Mouse (Mus musculus): Measurements from ENCODE around the gene Dppa5a. TPM values are rescaled to one million over a fixed set of nuclear protein-coding genes. Genes with fewer than 3 reads are reported as not detected.
"Not testable (repeated sequence)": the region's sequence is repeated elsewhere in the genome, so short reads cannot be mapped to it uniquely, and the experiment has no call there.

Dppa5a gene
- polyA plus RNA-seq, 1 experiment from 2014 or later: not detected

- not testable (repeated sequence) for H3K4me3 ChIP-seq (replicated peaks); H3K27me3 ChIP-seq; H3K27ac ChIP-seq (replicated peaks); H3K4me2 ChIP-seq; H3K36me3 ChIP-seq (replicated peaks); H3K4me1 ChIP-seq (replicated peaks); H3K9ac ChIP-seq; ATAC-seq (ENCODE audit: insufficient read depth); H3K9me3 ChIP-seq (replicated peaks)
- WGBS (ENCODE audit: insufficient replicate concordance): 52% methylated on average over 3 of the region's 3 CpGs
Observed at GRCm38 (mm10) chr9:78349141-78349540, 18.8 kb downstream of the Dppa5a start.

GRCm38 (mm10) chr9:78348206-78349004 lies 19.6 kb downstream of the Dppa5a start:
- 43% methylated on average over 6 of the region's 6 CpGs for WGBS (ENCODE audit: insufficient replicate concordance)
- H3K4me1 ChIP-seq (replicated peaks); H3K4me2 ChIP-seq; H3K36me3 ChIP-seq (replicated peaks); H3K9ac ChIP-seq; H3K27ac ChIP-seq (replicated peaks); H3K4me3 ChIP-seq (replicated peaks); H3K9me3 ChIP-seq (replicated peaks); H3K27me3 ChIP-seq; ATAC-seq (ENCODE audit: insufficient read depth): not testable (repeated sequence)

DNA sequence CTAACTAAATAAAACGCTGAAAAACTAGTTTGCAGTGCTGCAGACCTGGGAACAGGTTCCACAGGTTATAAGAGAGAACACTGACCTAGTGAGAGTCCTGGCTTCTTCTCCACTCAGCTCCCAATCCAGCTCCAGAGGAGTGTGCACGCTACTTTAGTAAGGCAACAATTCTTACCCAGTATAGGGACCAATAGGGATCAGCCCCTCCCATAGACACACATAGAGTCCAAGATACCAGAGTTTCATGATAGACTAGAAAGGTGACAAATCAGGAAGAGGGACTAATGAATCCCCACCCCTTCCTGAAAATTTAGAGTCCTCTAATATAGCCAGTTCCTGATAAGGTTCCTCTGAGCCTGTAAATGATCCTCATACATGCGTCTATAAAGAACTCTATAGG lies 21.0 kb downstream of the Dppa5a start:
- no peak overlapping the region for H3K4me3 ChIP-seq (replicated peaks)
- no peak for ATAC-seq (ENCODE audit: insufficient read depth)
- 38% methylated on average over 3 of the region's 3 CpGs for WGBS (ENCODE audit: insufficient replicate concordance)

DNA sequence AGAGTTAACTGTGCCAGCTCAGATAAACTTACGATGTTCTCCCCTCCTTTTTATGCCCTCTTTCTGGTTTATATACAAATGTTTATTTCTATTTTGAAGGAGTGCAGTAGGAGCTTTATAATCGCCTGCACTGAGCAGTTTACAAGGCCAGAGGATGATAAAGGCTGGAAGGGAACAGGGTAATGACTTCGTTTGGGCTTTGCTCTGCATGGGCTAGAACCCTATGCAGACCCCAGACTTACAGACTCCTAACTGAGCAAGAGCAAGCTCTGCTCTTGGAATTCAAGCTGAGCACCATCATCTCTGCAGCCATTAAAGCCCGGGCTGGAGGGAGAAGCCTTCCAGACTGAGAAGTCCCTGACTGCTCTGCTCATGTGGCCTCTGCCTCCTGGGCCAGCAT lies 22.7 kb downstream of the Dppa5a start:
- not testable (repeated sequence) for H3K4me3 ChIP-seq (replicated peaks); H3K4me2 ChIP-seq; H3K9ac ChIP-seq; H3K4me1 ChIP-seq (replicated peaks); H3K36me3 ChIP-seq (replicated peaks); H3K9me3 ChIP-seq (replicated peaks); H3K27me3 ChIP-seq; ATAC-seq (ENCODE audit: insufficient read depth); H3K27ac ChIP-seq (replicated peaks)
- 35% methylated on average over 4 of the region's 4 CpGs for WGBS (ENCODE audit: insufficient replicate concordance)

More for the DNA sequence above, 21.0 kb downstream of the Dppa5a start:
- H3K4me2 ChIP-seq: no peak overlapping the region
- H3K9me3 ChIP-seq (replicated peaks): no peaks in the 10 kb centered on the region
- H3K9ac ChIP-seq: no peak overlapping the region
- no peaks in the 10 kb centered on the region for H3K27me3 ChIP-seq
- no peaks in the 10 kb centered on the region for H3K36me3 ChIP-seq (replicated peaks)
- H3K4me1 ChIP-seq (replicated peaks): no peaks in the 10 kb centered on the region
- H3K27ac ChIP-seq (replicated peaks): no peak overlapping the region

GRCm38 (mm10) chr9:78343055-78343454 lies 24.9 kb downstream of the Dppa5a start:
- not testable (repeated sequence) for H3K36me3 ChIP-seq (replicated peaks); ATAC-seq (ENCODE audit: insufficient read depth)
- WGBS (ENCODE audit: insufficient replicate concordance): 63% methylated on average over 9 of the region's 9 CpGs

GRCm38 (mm10) chr9:78342494-78342893 lies 25.5 kb downstream of the Dppa5a start:
- not testable (repeated sequence) for ATAC-seq (ENCODE audit: insufficient read depth); H3K9ac ChIP-seq; H3K36me3 ChIP-seq (replicated peaks); H3K27me3 ChIP-seq; H3K4me3 ChIP-seq (replicated peaks); H3K27ac ChIP-seq (replicated peaks); H3K4me2 ChIP-seq; H3K9me3 ChIP-seq (replicated peaks); H3K4me1 ChIP-seq (replicated peaks)
- WGBS (ENCODE audit: insufficient replicate concordance): 68% methylated on average over 4 of the region's 4 CpGs

More at GRCm38 (mm10) chr9:78343055-78343454, 24.9 kb downstream of the Dppa5a start:
- not testable (repeated sequence) for H3K27ac ChIP-seq (replicated peaks); H3K9me3 ChIP-seq (replicated peaks); H3K27me3 ChIP-seq; H3K9ac ChIP-seq; H3K4me3 ChIP-seq (replicated peaks); H3K4me1 ChIP-seq (replicated peaks); H3K4me2 ChIP-seq

DNA sequence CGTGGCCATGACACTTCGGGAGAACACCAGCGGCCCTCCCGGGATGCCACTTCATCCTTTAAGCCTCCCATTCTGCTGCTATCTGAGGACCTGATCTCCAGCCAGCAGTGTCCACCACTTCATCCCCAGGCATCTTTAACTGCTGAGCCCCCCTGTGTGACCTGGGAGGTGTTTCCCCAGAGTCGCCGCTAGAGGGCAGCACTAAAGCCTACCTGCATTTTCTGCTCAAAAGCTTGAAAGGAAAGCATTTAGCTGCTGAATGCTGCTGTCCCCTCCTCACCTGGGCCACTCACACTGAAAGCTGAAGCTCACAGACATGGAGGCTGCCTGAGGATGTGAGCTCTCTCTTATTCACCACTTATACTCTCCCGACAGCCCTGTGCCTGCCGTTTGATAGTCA lies 27.7 kb downstream of the Dppa5a start:
- H3K4me2 ChIP-seq; H3K4me1 ChIP-seq (replicated peaks); ATAC-seq (ENCODE audit: insufficient read depth); H3K36me3 ChIP-seq (replicated peaks); H3K9me3 ChIP-seq (replicated peaks); H3K4me3 ChIP-seq (replicated peaks); H3K9ac ChIP-seq; H3K27ac ChIP-seq (replicated peaks); H3K27me3 ChIP-seq: not testable (repeated sequence)
- WGBS (ENCODE audit: insufficient replicate concordance): 19% methylated on average over 8 of the region's 8 CpGs

GRCm38 (mm10) chr9:78337050-78337449 lies 30.9 kb downstream of the Dppa5a start:
- H3K27ac ChIP-seq (replicated peaks); H3K9me3 ChIP-seq (replicated peaks); H3K4me3 ChIP-seq (replicated peaks); H3K4me2 ChIP-seq; H3K36me3 ChIP-seq (replicated peaks); H3K27me3 ChIP-seq; H3K4me1 ChIP-seq (replicated peaks); H3K9ac ChIP-seq; ATAC-seq (ENCODE audit: insufficient read depth): not testable (repeated sequence)

- not testable (repeated sequence) for H3K4me2 ChIP-seq; H3K27me3 ChIP-seq; H3K4me1 ChIP-seq (replicated peaks); H3K36me3 ChIP-seq (replicated peaks); H3K4me3 ChIP-seq (replicated peaks); H3K27ac ChIP-seq (replicated peaks); H3K9ac ChIP-seq; H3K9me3 ChIP-seq (replicated peaks); ATAC-seq (ENCODE audit: insufficient read depth)
- 56% methylated on average over 1 of the region's 1 CpGs for WGBS (ENCODE audit: insufficient replicate concordance)
Observed at GRCm38 (mm10) chr9:78327289-78327688, 40.7 kb downstream of the Dppa5a start, which contains the start of gene Omt2b. Omt2b (plus strand) TSS chr9:78327589.

DNA sequence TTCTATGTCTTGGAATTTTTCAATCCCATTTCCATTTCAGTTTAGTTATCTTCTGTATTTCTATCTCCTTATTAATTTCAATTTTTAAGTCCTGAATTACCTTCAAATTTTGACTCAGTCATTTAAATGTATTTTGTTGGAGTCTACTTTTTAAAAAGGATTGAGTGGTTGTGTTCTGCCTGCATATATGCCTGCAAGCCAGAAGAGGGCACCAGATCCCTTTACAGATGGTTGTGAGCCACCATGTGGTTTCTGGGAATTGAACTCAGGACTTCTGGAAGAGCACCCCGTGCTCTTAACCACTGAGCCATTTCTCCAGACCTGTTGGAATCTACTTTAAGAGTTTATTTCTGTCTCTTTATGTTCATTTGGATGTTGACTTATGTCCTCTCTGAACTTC lies 48.5 kb downstream of the Dppa5a start:
- no peaks in the 10 kb centered on the region for H3K36me3 ChIP-seq (replicated peaks)
- H3K9ac ChIP-seq: no peak overlapping the region
- no peak overlapping the region for H3K4me2 ChIP-seq
- ATAC-seq (ENCODE audit: insufficient read depth): no peak
- no peak overlapping the region for H3K4me3 ChIP-seq (replicated peaks)
- H3K9me3 ChIP-seq (replicated peaks): no peaks in the 10 kb centered on the region
- no peaks in the 10 kb centered on the region for H3K27me3 ChIP-seq
- WGBS (ENCODE audit: insufficient replicate concordance): 13% methylated on average over 1 of the region's 1 CpGs
- H3K27ac ChIP-seq (replicated peaks): no peak overlapping the region
- H3K4me1 ChIP-seq (replicated peaks): no peaks in the 10 kb centered on the region

All from liver, embryonic 15.5 days (tissue).